Mouse (Mus musculus): ENCODE results near the gene Lrrfip2.

Gene Lrrfip2

DNA sequence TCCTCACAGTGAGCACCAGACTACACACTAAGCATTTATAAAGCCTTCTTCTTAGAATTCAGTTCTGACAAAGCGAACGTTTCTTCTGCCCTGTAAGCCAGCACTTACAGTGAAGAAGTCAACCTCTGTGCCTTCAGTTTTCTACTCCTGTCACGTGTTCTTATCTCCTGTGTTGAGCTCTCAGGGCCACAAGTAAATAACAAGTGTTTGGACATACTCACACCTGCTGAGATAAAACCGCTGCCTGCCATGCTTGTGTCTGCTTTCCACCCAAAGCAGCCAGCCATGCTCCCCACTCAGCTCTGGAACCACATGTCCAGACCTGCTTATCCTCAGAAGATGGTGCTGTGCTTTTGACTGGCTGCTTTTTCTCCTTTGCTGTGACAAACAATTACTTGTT is 49.2 kb downstream of the Lrrfip2 start:
- DNase-seq (ENCODE audit: low spot score): no peak

DNA sequence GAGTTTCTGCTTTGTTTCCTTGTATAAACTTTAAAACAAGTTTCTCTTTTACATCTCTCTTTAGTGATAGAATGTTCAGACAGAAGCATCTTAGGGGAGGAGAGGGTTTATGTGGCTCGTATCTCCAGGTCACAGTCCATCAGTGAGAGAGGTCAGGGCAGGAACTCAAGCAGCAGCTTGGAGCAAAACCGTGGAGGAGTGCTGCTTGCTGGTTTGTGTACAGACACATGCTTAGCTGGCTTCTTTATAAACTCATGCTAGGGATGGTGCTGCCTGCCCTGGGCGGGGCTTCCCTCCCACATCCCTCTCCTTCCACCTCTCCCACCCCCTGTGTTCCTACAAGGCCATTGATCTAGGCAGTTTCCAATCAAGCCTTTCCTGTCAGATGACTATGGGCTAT is 53.0 kb downstream of the Lrrfip2 start:
- DNase-seq (ENCODE audit: low spot score): no peak

DNA sequence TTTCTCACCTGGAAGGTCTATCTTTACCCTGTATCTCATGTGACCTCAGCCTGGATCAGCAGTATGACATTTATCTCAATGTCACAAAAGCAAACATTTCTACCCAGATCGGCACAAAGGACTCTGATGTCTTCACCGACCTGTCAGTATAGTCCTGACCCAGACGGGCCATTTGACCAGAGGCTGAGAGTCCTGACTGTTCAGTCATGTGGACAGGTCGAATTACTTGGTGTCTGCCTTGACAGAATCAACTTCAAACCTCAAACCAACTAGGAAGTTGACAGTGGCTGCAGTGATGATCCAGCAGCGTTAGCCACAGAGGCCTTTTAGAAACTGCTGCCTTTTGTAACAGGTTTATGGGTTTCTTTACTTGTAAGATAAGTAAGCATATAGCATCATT is 56.7 kb downstream of the Lrrfip2 start:
- no peak for DNase-seq (ENCODE audit: low spot score)

DNA sequence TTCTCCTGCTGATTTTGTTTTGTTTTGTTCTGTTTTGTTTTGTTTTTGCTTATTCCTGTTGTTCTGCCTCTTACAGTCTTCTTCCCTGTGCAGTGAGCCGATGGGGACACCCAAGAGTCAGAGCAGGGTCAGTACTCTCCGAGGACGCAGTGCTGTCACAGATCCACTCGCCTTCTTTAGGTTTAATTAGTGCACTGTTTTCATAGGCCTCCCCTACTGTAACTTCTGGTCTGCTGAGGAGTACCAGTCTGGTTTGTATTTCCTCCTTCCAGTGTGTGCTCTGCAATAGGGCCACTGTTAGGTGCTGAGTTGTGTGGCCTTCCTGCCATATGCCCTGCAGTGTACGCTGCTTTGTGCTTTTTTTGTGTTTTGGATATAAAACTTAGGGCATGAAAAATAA is 61.6 kb downstream of the Lrrfip2 start:
- no peak for DNase-seq (ENCODE audit: low spot score)

DNA sequence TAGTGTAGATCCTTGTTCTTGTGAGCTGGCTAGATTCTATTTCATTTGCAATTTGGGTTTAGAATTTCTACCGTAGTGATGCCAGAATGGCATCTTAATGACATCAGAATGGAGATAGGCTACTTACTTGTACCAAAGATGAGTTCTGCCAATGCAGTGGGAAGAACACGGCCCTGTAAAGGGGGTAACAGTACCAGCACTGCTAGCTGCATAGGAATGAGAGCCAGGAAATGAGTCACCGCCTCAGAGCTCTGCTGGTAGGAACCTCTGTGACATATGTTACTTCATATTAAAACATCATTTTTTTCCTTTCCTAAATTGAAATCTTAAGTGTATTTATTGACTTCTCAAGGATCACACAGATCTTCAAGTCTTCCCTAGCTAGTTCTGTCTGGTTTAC is 64.8 kb downstream of the Lrrfip2 start:
- DNase-seq (ENCODE audit: low spot score): no peak

DNA sequence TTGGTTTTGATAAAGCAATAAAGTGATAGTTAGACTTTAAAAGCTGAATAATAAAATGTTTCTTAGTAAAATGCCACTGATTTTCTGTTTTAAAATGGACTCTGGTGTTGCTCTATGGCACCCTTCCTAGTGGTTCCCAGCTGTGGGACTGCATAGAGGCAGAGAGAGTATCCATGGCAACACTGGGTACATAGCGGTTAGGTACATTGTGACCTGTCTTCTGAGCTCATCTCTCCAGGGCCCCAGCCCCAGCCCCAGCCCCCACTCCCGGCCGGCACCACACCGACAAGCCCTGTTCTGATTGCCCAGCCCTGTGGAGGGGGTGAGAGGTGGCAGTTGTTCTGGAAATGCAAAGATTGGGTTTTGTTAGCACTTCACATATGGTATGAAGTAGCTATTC is 67.5 kb downstream of the Lrrfip2 start:
- DNase-seq (ENCODE audit: low spot score): no peak

DNA sequence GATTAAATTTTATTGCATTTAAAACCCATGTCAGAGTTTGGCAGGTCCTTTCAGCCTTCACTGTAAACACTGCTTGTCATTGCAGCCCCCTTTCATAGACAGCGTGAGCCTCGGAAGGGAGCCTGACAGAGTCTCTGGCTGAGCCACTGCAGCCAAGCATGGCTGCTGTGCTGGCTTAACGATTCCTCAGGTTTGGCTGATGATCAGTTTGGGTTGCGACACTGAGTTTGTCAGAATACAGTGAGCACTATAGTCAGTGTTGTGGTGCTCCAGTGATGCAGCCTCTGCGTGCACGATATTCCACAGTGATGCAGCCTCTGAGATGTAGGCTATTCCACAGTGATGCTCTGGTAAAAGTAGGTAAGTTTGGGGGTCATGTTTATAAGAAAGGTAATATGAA is 69.5 kb downstream of the Lrrfip2 start:
- no peak for DNase-seq (ENCODE audit: low spot score)

DNA sequence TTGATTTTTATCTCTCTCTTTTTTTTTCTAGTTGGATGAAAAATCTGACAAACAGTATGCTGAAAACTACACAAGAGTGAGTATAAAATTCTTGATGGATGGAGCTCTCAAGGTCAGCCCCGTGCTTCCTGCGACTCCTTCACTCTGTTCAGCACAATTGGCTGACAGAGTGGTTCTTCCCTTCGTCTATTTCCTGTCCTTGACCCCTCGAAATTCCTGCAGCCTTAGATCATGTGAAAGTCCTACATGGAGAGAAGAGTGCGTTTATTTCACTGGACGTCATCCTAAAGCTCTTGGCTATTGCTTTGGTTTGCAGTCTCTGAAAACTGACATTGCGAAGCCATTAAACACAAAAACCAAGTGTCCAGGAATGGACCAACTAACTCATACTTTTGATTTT is 71.3 kb downstream of the Lrrfip2 start:
- DNase-seq (ENCODE audit: low spot score): no peak

DNA sequence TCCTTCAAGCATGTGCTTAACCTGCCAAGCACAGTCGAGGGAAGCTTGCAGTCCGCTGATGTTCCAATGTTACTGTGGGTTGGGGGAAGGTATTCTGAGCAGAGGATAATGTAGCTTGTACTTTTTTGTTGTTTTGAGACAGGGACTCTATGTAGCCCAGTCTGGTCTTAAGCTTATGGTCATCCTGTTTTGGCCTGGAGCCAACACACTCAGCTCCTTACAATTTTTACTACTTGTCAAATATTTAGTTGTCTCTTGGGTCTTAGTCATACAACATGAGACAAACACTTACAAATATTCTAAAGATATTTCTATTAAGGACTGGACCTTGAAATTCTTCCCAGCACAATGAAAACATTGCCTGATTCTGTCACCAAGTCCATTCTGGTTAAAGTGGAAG is 75.8 kb downstream of the Lrrfip2 start:
- no peak for DNase-seq (ENCODE audit: low spot score)

DNA sequence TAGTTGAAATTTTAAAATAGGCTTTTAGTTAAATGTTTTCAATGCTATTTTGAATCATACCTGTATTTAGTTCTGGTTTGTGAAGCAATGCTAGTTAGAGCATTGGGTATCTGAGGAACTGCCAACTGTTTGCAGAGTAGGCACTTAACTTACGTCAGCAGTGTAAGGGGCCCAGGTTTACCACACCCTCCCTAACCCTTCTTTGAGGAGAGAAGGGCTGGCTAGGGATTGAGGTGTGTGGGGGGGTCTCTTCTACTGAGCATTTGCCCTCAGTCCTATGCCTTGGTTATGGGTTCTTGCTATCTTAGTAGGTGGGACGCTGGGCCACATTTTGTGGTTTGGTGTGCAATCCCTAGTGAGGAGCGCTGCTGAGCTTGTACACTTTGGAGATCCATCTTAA is 79.7 kb downstream of the Lrrfip2 start:
- DNase-seq (ENCODE audit: low spot score): no peak

DNA sequence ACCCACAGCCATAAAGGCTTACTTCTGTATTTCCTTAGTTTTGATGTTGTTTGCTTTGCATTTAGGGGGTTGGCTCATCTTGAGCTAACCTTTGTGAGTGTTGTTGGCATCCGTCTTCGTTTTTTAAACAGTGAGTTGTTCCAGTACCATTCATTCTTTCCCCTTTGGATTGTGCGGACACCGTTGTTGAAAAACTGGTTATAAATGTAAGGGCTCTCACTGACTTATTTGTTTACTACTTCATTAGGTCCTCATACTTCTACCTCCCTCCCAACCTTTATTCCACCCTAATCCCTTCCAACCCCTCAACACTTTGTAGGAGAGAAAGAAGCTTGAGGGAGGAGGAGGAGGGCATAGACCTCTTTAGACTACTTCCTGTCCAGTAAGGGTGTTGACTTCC is 80.3 kb downstream of the Lrrfip2 start:
- no peak for DNase-seq (ENCODE audit: low spot score)

DNA sequence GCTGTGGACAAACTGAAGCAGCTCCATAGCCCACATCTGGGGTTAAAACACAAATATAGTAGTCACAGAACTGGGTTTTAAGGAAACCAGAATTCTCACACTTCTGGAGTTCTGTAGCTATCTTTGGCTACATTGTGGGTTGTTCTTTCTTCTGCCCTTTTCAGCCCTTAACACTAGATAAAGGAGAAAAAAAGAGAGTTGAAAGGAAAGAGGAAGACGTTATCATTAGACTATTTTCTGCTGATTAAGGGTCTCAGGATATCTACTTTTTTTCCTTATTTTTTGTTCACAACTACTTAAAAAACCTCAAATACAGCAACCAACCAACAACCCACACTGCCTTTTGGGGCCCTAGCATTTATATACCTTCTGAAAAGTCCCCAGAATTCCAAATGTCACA is 80.9 kb downstream of the Lrrfip2 start:
- no peak for DNase-seq (ENCODE audit: low spot score)

DNA sequence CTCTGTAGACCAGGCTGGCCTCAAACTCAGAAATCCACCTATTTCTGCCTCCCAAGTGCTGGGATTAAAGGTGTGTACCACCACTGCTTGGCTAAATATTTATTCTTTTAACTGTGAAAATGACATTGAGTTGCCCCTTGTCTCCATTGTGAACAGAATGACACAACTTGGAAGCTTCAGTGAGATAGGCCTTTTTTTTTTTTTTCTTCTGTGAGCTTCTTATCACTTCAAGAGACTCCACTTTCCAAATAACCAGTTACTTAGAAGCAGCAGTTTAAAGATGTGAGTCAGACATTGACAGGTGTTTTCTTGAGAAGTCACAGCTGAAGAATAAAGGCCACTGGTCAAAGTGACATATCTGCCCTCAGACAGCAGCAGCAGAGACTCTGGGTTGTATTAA is 82.8 kb downstream of the Lrrfip2 start:
- DNase-seq (ENCODE audit: low spot score): no peak

DNA sequence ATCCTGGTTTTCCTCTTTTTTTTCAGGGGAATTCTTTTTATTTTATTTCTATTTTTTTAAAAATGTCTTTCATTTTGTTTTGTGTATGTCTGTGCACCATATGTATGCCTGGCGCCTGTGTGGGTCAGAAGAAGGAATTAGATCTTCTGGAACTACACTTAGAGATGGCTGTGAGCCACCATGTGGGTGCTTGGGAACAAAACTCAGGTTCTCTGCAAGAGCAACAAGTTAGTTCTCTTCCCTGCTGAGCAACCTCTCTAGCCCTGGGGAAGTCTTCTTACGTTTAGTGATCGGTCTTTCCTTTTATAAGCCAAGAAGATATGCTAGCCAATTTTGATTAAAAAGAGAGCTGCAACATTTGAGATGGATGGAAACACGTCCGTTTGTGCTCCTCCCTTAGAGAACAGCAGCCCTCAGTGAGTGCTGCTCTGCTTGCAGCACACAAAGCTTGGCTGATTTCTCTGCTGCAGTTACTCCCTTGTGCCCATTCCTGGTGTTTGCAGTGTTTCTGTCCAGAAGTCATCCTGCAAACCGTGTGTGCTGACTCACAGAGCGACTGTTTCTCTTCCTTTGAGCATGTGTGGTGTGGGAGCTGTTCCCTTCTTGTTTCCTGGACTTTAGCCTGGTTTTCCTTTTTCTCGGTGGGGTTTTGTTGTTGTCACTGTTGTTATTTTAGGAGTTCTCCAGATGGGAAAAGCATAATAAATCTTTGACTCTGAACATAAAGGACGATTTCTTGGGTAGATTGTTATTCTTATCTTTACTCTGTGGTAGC is 87.4 kb downstream of the Lrrfip2 start:
- no peak for DNase-seq (ENCODE audit: low spot score)

DNA sequence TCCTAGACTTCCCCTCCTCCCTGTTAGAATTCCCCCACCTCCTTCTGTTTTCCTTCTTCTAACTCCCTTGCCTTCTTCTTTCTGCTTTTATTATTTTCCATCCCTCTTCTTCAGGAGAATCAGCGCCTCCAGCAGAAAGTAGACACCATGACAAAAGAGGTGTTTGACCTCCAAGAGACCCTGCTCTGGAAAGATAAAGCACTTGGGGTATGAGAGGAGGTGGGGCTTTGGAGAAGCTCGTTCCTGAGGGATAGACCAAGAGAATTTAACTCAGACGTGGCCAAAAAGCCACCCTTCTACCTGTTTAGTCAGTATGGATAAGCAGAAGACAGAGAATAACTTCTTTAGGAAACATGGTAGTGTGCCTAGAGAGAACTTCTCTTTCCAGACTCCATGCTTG is 90.3 kb downstream of the Lrrfip2 start:
- DNase-seq (ENCODE audit: low spot score): no peak

DNA sequence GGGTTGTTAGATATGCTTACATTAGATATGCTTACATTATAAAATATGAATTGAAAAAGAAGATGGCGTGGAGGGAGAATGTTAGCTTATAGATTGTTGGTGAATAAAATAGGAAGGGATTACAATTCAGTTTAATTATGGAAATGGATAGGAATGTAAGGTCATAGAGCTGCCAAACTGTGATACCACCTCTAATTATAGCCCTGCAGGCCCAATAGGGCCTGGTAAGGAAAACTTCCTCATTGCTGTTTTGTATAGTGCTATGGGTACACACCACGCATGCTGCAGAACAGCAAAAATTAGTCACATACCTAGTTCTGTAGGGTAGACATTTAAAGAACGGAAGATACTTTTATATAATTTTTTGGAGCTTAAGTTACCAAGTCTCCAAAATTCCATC is 90.8 kb downstream of the Lrrfip2 start:
- DNase-seq (ENCODE audit: low spot score): no peak

DNA sequence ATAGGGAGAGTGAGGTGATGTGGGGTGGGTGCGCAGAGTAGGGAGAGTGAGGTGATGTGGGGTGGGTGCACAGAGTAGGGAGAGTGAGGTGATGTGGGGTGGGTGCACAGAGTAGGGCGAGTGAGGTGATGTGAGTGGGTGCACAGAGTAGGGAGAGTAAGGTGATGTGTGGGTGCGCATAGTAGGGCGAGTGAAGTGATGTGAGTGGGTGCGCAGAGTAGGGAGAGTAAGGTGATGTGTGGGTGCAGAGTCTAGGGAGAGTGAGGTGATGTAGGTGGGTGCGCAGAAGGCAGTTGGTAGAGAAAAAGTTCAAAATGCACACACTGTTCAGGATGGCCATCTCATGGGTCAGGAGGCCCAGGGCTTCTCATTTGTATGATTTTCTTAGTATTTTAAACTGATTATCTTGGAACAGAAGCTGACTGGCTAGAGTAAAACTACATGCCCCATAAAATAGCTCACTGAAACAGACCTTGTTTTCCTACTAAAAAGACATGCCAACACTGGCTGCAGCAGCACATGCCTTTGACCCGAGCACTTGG is 91.8 kb downstream of the Lrrfip2 start:
- DNase-seq (ENCODE audit: low spot score): no peak

DNA sequence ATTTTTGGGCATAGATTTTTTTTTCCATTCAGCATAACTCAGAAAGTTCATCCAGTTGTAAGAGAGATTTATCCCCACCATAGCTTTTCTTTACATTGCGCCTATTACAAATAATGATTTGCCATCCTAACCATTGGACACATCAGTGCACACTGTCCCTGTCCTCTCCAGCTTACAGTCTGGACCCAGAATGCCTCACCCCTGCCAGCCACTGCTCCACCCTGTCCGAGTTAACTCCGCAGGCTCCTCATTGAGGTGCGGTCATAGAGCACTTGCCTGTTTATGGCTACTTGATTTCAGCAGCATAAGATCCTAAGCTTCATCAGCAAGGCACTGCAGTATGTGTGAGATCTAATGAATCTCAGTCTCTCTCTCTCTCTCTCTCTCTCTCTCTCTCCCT is 93.0 kb downstream of the Lrrfip2 start:
- no peak for DNase-seq (ENCODE audit: low spot score)

DNA sequence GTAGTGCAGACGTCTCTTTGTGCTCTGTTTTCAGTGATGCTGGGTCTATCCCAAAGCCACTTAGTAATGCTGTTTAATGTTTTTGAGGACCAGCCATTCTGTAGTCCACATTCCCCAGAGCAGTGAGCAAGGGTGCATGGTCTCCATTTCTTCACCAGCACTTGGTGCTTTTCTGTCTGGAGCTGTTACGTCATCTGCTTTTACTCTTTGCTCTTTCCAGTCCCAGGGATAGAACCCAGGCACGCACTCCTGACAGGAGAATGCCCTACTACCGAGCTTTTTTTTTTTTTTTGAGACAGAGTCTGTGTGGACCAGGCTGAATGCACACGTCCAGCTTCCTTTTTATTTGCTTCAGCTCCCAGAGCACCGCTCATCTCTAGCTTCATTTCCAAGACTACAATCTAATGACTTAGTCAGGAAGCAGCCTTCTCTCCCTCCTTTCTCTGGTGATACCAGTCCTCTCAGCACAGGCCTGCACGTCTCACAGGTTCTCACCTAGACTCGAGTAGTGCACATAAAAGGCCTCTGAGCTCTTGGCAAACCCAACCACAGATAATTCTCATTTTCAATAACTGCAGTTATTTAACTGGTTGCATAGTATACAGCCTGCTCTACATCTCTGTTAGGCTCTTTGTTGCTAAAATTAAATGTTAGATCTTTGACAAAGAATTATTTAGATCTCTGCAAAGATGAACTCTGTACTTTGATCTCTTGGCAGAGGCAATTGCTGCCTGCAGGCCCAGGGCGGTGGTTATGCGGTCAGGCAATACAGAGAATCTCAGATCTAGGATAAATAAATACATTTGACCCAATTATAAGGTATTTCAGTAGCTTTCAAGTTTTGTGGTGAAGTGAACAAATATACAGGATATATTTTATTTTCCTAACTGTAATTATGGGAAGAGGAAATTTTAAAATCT is 94.0 kb downstream of the Lrrfip2 start:
- no peak for DNase-seq (ENCODE audit: low spot score)

DNA sequence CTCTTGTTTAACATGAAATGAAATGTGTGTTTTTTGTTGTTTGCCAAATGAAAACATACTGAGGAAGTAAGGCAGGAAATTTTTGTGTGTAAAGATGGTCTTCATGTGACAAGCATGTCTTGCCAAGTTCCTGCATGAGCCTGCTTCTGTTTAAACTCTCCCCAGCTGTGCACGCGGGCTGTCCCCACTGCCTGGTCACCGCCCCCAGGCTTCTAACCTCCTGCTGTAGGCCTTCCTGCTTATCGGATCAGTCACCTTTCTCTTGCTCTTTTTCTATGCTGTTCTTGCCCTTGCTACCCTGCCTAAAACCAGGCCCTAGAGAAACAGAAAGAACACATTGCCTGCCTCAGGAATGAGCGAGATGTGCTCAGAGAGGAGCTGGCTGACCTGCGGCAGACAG is 96.1 kb downstream of the Lrrfip2 start:
- no peak for DNase-seq (ENCODE audit: low spot score)

DNA sequence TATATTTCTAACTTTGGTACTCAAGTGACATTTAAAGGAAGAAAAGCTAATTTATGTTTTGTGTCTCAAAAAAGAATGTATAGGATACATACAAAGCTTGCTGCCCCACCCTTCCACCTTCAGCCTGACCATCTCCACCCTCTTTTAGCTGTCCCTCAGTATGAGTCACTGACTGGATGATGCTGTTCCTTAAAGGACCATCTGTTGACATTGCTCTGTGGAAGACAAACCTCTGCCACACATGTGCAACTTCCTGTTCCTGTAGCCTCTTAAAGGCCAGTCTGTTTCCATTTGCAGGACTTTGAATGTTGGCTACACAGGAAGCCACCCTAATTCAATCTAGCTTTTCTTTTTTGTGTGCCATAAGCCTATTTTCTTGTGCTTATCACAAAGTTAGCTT is 99.0 kb downstream of the Lrrfip2 start:
- no peak for DNase-seq (ENCODE audit: low spot score)

DNA sequence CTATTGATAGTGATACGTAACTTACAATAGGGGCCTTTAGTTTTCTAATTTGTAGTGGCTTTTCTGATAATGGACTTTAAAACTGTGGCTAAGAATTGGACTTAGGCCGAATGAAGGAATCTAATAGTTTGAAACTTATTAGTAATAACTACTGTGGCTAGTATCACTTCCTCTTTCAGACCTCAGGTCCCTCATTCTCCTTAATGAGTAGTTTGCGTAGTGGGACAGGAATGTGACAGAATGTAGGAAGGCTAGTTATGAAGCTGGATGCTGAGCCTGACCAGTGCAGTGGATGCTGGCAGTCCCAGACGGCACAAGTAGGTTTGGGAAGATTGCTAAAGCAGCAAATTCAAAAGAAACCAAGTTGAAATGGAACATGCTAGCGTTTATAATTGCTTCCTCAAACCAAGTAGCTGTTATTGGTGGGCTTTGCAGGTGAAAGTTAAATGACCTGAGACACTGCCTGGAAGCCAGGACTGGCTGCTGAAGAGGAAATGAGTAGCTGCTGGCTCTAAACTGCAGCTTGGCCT is 103.2 kb downstream of the Lrrfip2 start:
- DNase-seq (ENCODE audit: low spot score): no peak

DNA sequence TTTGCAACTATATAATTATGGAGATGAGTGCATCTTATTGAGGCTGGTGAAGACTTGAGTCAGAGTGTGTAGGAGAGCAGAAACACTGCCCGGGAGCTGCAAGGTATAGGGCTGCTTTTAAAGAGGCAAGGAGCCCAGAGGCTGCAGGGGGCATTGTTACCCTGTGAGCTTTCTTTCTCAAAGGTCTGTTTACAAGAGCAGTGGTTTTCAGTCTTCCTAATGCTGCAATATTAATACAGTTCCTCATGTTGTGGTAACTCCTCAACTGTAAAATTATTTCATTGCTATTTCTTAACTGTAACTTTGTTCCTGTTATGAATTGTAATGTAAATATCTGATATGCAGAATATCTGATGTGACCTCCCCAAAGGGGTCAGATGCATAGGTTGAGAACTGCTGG is 104.2 kb downstream of the Lrrfip2 start:
- no peak for DNase-seq (ENCODE audit: low spot score)

Measured in ovary, postnatal 14 days (tissue).